Mouse (Mus musculus): Measurements from ENCODE around the gene Scpep1. TPM values are rescaled to one million over a fixed set of nuclear protein-coding genes. Genes with fewer than 3 reads are reported as not detected.
A peak's percentile ranks its signal among the peaks of the same experiment; 100 is the strongest.

Scpep1 gene
- polyA plus RNA-seq, 1 experiment from 2014 or later: 81.3 TPM

GRCm38 (mm10) chr11:88970202-88970732, 15.0 kb upstream of the Scpep1 start, which contains the start of gene Coil:
TSS of gene Coil (plus strand) at chr11:88970252.
- peaks cover 8% of the 10 kb centered on the region for H3K4me1 ChIP-seq
- H3K4me3 ChIP-seq: no peak within 1 kb of the TSS
- H3K4me2 ChIP-seq: no peak within 1 kb of the TSS
- no peaks in the 10 kb centered on the region for H3K36me3 ChIP-seq
- ATAC-seq (ENCODE audit: insufficient number of reproducible peaks, insufficient read depth, low FRiP score, low TSS enrichment, low read depth): no peak
- 31% methylated on average over 2 of the region's 2 CpGs for WGBS
- no peak within 1 kb of the TSS for H3K27ac ChIP-seq
- no peak within 1 kb of the TSS for H3K9ac ChIP-seq
- H3K27me3 ChIP-seq: no peaks in the 10 kb centered on the region
- no peaks in the 10 kb centered on the region for H3K9me3 ChIP-seq

DNA sequence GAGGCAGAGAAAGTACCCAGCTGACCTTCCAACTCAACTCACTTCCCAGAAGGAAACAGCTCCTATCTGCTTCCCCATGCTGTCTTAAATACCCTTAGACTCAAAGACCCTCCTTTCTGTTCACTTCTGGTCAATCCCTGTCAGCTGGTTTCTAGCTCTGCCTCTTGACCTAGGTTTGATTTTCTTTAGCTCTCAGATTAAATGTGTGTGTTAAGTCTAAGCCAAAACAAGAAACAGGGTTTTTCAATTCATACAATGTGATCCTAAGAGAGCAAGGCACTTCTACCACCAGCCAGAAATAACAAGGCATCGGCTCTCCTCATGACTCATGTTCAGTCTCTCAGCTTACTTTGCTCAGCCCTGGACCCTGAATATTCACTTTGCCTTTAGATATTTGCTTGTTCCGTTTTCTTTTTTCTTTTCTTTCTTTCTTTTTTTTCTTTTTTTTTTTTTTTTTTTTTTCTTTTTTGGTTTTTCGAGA, 11.7 kb upstream of the Scpep1 start, which contains the start of gene Elobl:
Gene Elobl (minus strand): TSS at position 51 of the 481 bp plus-strand sequence.
- no peak within 1 kb of the TSS for H3K4me2 ChIP-seq
- H3K4me1 ChIP-seq: no peaks in the 10 kb centered on the region
- no peaks in the 10 kb centered on the region for H3K9me3 ChIP-seq
- WGBS: 81% methylated on average over 3 of the region's 3 CpGs
- no peak within 1 kb of the TSS for H3K9ac ChIP-seq
- no peaks in the 10 kb centered on the region for H3K36me3 ChIP-seq
- no peaks in the 10 kb centered on the region for H3K27me3 ChIP-seq
- H3K27ac ChIP-seq: no peak within 1 kb of the TSS
- no peak for ATAC-seq (ENCODE audit: insufficient number of reproducible peaks, insufficient read depth, low FRiP score, low TSS enrichment, low read depth)
- H3K4me3 ChIP-seq: no peak within 1 kb of the TSS

DNA sequence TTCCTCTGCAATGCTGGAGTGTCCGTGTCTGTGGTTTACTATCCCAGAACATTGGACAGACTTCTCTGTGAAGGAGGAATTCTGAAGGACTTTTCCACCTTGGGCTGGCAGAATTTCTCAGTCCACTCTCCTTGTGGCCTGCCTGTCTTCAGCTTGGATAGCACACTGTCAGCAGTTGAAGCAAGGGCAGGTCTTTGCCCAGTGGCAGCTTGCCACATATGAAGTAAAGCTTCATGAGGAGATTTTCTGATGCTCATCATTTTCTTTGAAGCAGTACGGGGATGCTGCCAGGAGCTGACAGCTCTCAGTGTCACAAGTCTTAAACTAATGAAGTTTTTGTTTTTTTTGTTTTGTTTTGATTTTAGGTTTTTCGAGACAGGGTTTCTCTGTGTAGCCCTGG, 3.6 kb upstream of the Scpep1 start:
- no peak overlapping the region for H3K4me2 ChIP-seq
- no peak for ATAC-seq (ENCODE audit: insufficient number of reproducible peaks, insufficient read depth, low FRiP score, low TSS enrichment, low read depth)
- 81% methylated on average over 3 of the region's 3 CpGs for WGBS
- H3K27ac ChIP-seq: no peak overlapping the region
- H3K4me3 ChIP-seq: no peak overlapping the region
- peaks cover under 1% of the 10 kb centered on the region; the same call in 1 of the 2 replicates for H3K4me1 ChIP-seq
- no peak overlapping the region for H3K9ac ChIP-seq
- no peaks in the 10 kb centered on the region for H3K9me3 ChIP-seq
- no peaks in the 10 kb centered on the region for H3K27me3 ChIP-seq
- no peaks in the 10 kb centered on the region for H3K36me3 ChIP-seq

- Histone ChIP-seq H3K4me3 (peak overlapping the region; percentile 56), H3K27me3 (no peaks in the 10 kb centered on the region), H3K9me3 (no peaks in the 10 kb centered on the region), H3K27ac (peak overlapping the region; percentile 63; the same call in 1 of the 2 replicates), H3K4me2 (peak overlapping the region; percentile 58), H3K4me1 (peaks cover 6% of the 10 kb centered on the region; the same call in 1 of the 2 replicates), H3K9ac (peak overlapping the region; percentile 67), H3K36me3 (peaks cover 19% of the 10 kb centered on the region)
- ATAC-seq (ENCODE audit: insufficient number of reproducible peaks, insufficient read depth, low FRiP score, low TSS enrichment, low read depth): 0 out of 2 replicates have a peak, but pooled peaks have one; percentile 54
- WGBS: under 1% methylated on average over 4 of the region's 4 CpGs
These were observed 462 bp downstream of the Scpep1 start for GRCm38 (mm10) chr11:88954803-88955202.

- H3K9ac ChIP-seq: no peak overlapping the region
- H3K4me2 ChIP-seq: no peak overlapping the region
- H3K4me3 ChIP-seq: no peak overlapping the region
- H3K9me3 ChIP-seq: no peaks in the 10 kb centered on the region
- no peak overlapping the region for H3K27ac ChIP-seq
- H3K36me3 ChIP-seq: peaks cover 26% of the 10 kb centered on the region
- peaks cover 6% of the 10 kb centered on the region; the same call in 1 of the 2 replicates for H3K4me1 ChIP-seq
- no peaks in the 10 kb centered on the region for H3K27me3 ChIP-seq
- 87% methylated on average over 3 of the region's 3 CpGs for WGBS
- no peak for ATAC-seq (ENCODE audit: insufficient number of reproducible peaks, insufficient read depth, low FRiP score, low TSS enrichment, low read depth)
These were observed 1.7 kb downstream of the Scpep1 start for GRCm38 (mm10) chr11:88953582-88953981.

- Histone ChIP-seq H3K4me1 (peaks cover 6% of the 10 kb centered on the region; the same call in 1 of the 2 replicates), H3K4me2 (no peak overlapping the region), H3K27ac (no peak overlapping the region), H3K9me3 (no peaks in the 10 kb centered on the region), H3K9ac (no peak overlapping the region), H3K4me3 (no peak overlapping the region), H3K36me3 (peaks cover 26% of the 10 kb centered on the region), H3K27me3 (no peaks in the 10 kb centered on the region)
- no peak for ATAC-seq (ENCODE audit: insufficient number of reproducible peaks, insufficient read depth, low FRiP score, low TSS enrichment, low read depth)
- 95% methylated on average over 5 of the region's 5 CpGs for WGBS
These were observed 3.1 kb downstream of the Scpep1 start for GRCm38 (mm10) chr11:88952117-88952516.

DNA sequence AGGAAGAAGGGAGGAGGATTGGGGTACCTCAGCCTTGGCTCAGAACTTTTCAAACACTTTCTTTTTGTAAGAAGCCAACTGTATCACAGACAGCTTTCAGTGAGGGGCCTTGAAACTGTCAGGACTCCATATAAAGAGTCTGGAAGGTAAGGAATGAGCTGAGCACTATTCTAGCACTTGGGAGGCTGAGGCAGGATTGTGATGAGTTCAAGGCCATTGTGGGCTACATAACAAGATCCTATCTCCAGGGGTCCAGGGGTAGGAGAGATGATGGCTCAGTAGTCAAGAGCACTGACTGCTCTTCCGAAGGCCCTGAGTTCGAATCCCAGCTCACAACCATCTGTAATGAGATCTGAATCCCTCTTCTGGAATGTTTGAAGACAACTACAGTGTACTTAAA, 3.7 kb downstream of the Scpep1 start:
- no peaks in the 10 kb centered on the region for H3K27me3 ChIP-seq
- H3K9ac ChIP-seq: no peak overlapping the region
- peaks cover 6% of the 10 kb centered on the region; the same call in 1 of the 2 replicates for H3K4me1 ChIP-seq
- H3K27ac ChIP-seq: no peak overlapping the region
- no peak for ATAC-seq (ENCODE audit: insufficient number of reproducible peaks, insufficient read depth, low FRiP score, low TSS enrichment, low read depth)
- peaks cover 32% of the 10 kb centered on the region for H3K36me3 ChIP-seq
- no peak overlapping the region for H3K4me2 ChIP-seq
- no peaks in the 10 kb centered on the region for H3K9me3 ChIP-seq
- 100% methylated on average over 2 of the region's 2 CpGs for WGBS
- H3K4me3 ChIP-seq: no peak overlapping the region

- peaks cover 38% of the 10 kb centered on the region for H3K36me3 ChIP-seq
- no peaks in the 10 kb centered on the region for H3K27me3 ChIP-seq
- no peak overlapping the region for H3K27ac ChIP-seq
- H3K4me3 ChIP-seq: no peak overlapping the region
- H3K9ac ChIP-seq: no peak overlapping the region
- WGBS: 88% methylated on average over 13 of the region's 13 CpGs
- H3K4me2 ChIP-seq: no peak overlapping the region
- H3K9me3 ChIP-seq: no peaks in the 10 kb centered on the region
- ATAC-seq (ENCODE audit: insufficient number of reproducible peaks, insufficient read depth, low FRiP score, low TSS enrichment, low read depth): no peak
- peaks cover 6% of the 10 kb centered on the region; the same call in 1 of the 2 replicates for H3K4me1 ChIP-seq
These were observed 4.5 kb downstream of the Scpep1 start for GRCm38 (mm10) chr11:88950640-88951250.

GRCm38 (mm10) chr11:88949802-88950639, 5.2 kb downstream of the Scpep1 start:
- H3K27ac ChIP-seq: no peak overlapping the region
- no peak overlapping the region for H3K9ac ChIP-seq
- H3K36me3 ChIP-seq: peaks cover 45% of the 10 kb centered on the region
- H3K9me3 ChIP-seq: no peaks in the 10 kb centered on the region
- 85% methylated on average over 8 of the region's 8 CpGs for WGBS
- H3K4me1 ChIP-seq: peaks cover 6% of the 10 kb centered on the region; the same call in 1 of the 2 replicates
- no peaks in the 10 kb centered on the region for H3K27me3 ChIP-seq
- ATAC-seq (ENCODE audit: insufficient number of reproducible peaks, insufficient read depth, low FRiP score, low TSS enrichment, low read depth): no peak
- no peak overlapping the region for H3K4me2 ChIP-seq
- no peak overlapping the region for H3K4me3 ChIP-seq

GRCm38 (mm10) chr11:88948896-88949295, 6.4 kb downstream of the Scpep1 start:
- no peaks in the 10 kb centered on the region for H3K9me3 ChIP-seq
- no peak overlapping the region for H3K27ac ChIP-seq
- no peak overlapping the region for H3K9ac ChIP-seq
- 67% methylated on average over 8 of the region's 8 CpGs for WGBS
- peaks cover 6% of the 10 kb centered on the region; the same call in 1 of the 2 replicates for H3K4me1 ChIP-seq
- no peak for ATAC-seq (ENCODE audit: insufficient number of reproducible peaks, insufficient read depth, low FRiP score, low TSS enrichment, low read depth)
- no peak overlapping the region for H3K4me3 ChIP-seq
- peaks cover 57% of the 10 kb centered on the region for H3K36me3 ChIP-seq
- no peak overlapping the region for H3K4me2 ChIP-seq
- no peaks in the 10 kb centered on the region for H3K27me3 ChIP-seq

DNA sequence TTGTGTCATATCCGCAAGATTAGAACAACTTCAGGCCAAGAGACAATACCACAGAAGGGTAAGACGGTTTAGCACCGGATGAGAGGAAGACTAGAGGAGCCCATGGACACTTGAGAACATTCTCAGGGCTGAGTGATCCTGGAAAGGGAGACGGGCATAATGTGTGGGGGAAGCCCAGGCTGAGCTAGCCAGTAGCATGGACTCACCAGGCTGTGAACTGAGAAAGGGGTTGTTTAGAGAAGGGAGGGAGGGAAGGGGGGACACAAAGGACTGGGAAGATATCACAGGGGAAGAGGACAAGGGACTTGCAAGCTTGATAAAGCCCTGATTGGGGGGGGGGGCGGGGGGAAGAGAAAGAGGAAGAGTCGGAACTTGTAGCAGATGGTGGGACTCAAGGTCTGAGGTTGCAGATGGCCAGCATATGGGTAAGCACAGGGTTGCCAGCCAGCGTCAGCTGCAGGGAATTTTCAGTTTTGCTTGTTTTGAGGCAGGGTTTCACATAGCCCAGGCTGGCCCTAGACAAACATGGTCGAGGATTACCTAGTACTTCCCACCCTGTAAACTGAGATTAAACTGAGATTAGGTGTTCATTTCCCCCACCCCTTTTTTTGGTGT, 9.2 kb downstream of the Scpep1 start:
- 70% methylated on average over 7 of the region's 8 CpGs for WGBS
- Histone ChIP-seq H3K4me2 (no peak overlapping the region), H3K27me3 (no peaks in the 10 kb centered on the region), H3K9me3 (no peaks in the 10 kb centered on the region), H3K4me1 (no peaks in the 10 kb centered on the region), H3K9ac (no peak overlapping the region), H3K36me3 (peaks cover 63% of the 10 kb centered on the region), H3K4me3 (no peak overlapping the region), H3K27ac (no peak overlapping the region)
- ATAC-seq (ENCODE audit: insufficient number of reproducible peaks, insufficient read depth, low FRiP score, low TSS enrichment, low read depth): no peak

All from embryonic facial prominence, embryonic 13.5 days (tissue).